8 mouse cellular contexts compared by ENCODE assay signal in the genomic region with DNA sequence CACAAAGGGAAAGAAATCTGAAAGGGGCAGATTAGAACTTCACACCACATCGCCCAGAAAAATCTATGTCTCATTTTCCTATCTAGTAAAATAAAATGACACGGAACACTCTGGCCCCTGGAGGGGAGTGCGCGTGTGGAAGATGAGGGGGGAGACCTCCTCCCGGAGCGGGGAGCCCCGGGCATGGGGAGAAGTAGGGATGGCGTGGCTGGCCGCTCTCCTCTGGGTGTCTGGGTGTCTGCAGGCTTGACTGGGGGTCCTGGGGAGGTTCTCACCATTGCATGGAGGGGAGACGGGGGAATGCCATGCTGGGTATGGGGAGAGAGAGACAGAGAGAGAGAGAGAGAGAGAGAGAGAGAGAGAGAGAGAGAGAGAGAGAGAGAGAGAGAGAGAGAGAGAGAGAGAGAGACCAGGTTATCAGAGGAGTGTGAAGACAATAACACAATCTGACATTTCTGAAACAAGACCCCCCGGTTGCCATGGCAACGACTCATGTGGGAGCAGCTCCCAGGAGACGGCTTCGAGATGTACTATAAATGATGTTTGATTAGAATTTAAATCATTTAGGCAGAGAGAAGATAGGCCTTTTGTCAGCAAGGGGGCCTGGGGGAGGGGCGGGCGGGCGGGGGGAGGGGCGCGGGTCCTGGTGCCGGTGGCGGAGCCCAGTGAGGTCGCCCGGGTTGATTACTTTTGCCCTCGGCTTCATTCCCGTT.
DNase-seq lines count a peak whose midpoint lies in the region; ATAC-seq and TF ChIP-seq lines count a peak whose summit lies in the region.
"Had no signal": no experiment of that assay in that cellular context is flagged by ENCODE, and none has a peak within 500 bp of the region (broad histone marks: within the 10 kb centered on the region; RNA-seq: fewer than 3 reads in every experiment).

No protein-coding gene starts in this region.

- no peak overlapping the region for H3K27ac ChIP-seq in liver, embryonic 12.5 days
- no peak overlapping the region for H3K27ac ChIP-seq in liver, postnatal 0 days (ENCODE audit: low read depth)
- H3K27ac ChIP-seq in forebrain, embryonic 10.5 days, result peak overlapping the region; percentile 84
- peak overlapping the region; percentile 76 for H3K27ac ChIP-seq in hindbrain, postnatal 0 days
- peak overlapping the region; percentile 97 for H3K27ac ChIP-seq in neural tube, embryonic 13.5 days (replicated peaks)
- H3K27ac ChIP-seq in heart, adult 2 months, result no peak overlapping the region

- no peaks in the 10 kb centered on the region for H3K36me3 ChIP-seq in liver, embryonic 12.5 days
- H3K36me3 ChIP-seq in liver, postnatal 0 days (replicated peaks; ENCODE audit: insufficient read depth, low read length), result no peaks in the 10 kb centered on the region
- no peaks in the 10 kb centered on the region for H3K36me3 ChIP-seq in forebrain, embryonic 10.5 days (replicated peaks)
- H3K36me3 ChIP-seq in hindbrain, postnatal 0 days (ENCODE audit: insufficient read depth, low read length), result no peaks in the 10 kb centered on the region
- H3K36me3 ChIP-seq in neural tube, embryonic 13.5 days, result no peaks in the 10 kb centered on the region
- H3K36me3 ChIP-seq in heart, adult 2 months (ENCODE audit: control insufficient read depth, insufficient read depth, low read length), result no peaks in the 10 kb centered on the region

- no peak for ATAC-seq in liver, embryonic 12.5 days
- ATAC-seq in liver, postnatal 0 days, result no peak
- peak; percentile 41 for ATAC-seq in hindbrain, postnatal 0 days
- ATAC-seq in neural tube, embryonic 13.5 days (ENCODE audit: low read depth), result peak; percentile 67

- H3K9me3 ChIP-seq in liver, embryonic 12.5 days (replicated peaks), result no peaks in the 10 kb centered on the region
- no peaks in the 10 kb centered on the region for H3K9me3 ChIP-seq in liver, postnatal 0 days (ENCODE audit: low read length)
- no peaks in the 10 kb centered on the region for H3K9me3 ChIP-seq in forebrain, embryonic 10.5 days
- no peaks in the 10 kb centered on the region for H3K9me3 ChIP-seq in hindbrain, postnatal 0 days (ENCODE audit: low read length)
- no peaks in the 10 kb centered on the region for H3K9me3 ChIP-seq in neural tube, embryonic 13.5 days

- H3K4me1 ChIP-seq in liver, embryonic 12.5 days, result peaks cover 9% of the 10 kb centered on the region
- no peaks in the 10 kb centered on the region; the same call in 1 of the 2 replicates for H3K4me1 ChIP-seq in liver, postnatal 0 days (ENCODE audit: insufficient read depth)
- peaks cover 52% of the 10 kb centered on the region for H3K4me1 ChIP-seq in forebrain, embryonic 10.5 days
- H3K4me1 ChIP-seq in hindbrain, postnatal 0 days (ENCODE audit: insufficient read depth, low read length), result peaks cover 15% of the 10 kb centered on the region; the same call in 1 of the 2 replicates
- peaks cover 52% of the 10 kb centered on the region for H3K4me1 ChIP-seq in neural tube, embryonic 13.5 days (replicated peaks)
- H3K4me1 ChIP-seq in heart, adult 2 months (ENCODE audit: control insufficient read depth, insufficient read depth, low read length), result no peaks in the 10 kb centered on the region

- peaks cover 41% of the 10 kb centered on the region for H3K27me3 ChIP-seq in liver, embryonic 12.5 days (replicated peaks)
- 0 out of 2 replicates have a peak, but pooled peaks cover 7% of the 10 kb centered on the region for H3K27me3 ChIP-seq in liver, postnatal 0 days (ENCODE audit: insufficient read depth, low read length)
- peaks cover 95% of the 10 kb centered on the region for H3K27me3 ChIP-seq in forebrain, embryonic 10.5 days (ENCODE audit: poor library complexity, severe bottlenecking)
- no peaks in the 10 kb centered on the region for H3K27me3 ChIP-seq in hindbrain, postnatal 0 days (ENCODE audit: insufficient read depth, low read length)
- peaks cover 10% of the 10 kb centered on the region for H3K27me3 ChIP-seq in neural tube, embryonic 13.5 days
- H3K27me3 ChIP-seq in heart, adult 2 months (ENCODE audit: control insufficient read depth, insufficient read depth, low read length), result peaks cover 1% of the 10 kb centered on the region; the same call in 1 of the 2 replicates

- DNase-seq in liver, postnatal 0 days, result no peak
- DNase-seq in forebrain, embryonic 10.5 days (ENCODE audit: extremely low spot score, low spot score), result peak; percentile 72
- peak; percentile 93 for DNase-seq in hindbrain, postnatal 0 days (ENCODE audit: low spot score)
- no peak for DNase-seq in thymus, postnatal 10 days (ENCODE audit: low spot score in 2 of 2)
- no peak for DNase-seq in heart, adult 2 months
- DNase-seq: thymus, postnatal 4 days had no signal

- no peaks in the 10 kb centered on the region for H3K79me2 ChIP-seq in heart, adult 2 months (replicated peaks; ENCODE audit: control insufficient read depth, insufficient read depth, low read length)

- no peak overlapping the region for H3K9ac ChIP-seq in liver, embryonic 12.5 days
- no peak overlapping the region for H3K9ac ChIP-seq in liver, postnatal 0 days (replicated peaks)
- H3K9ac ChIP-seq in hindbrain, postnatal 0 days (replicated peaks; ENCODE audit: low read length), result peak overlapping the region; percentile 30; the same call in 1 of the 2 replicates
- peak overlapping the region; percentile 63 for H3K9ac ChIP-seq in neural tube, embryonic 13.5 days
- no peak overlapping the region for H3K9ac ChIP-seq in heart, adult 2 months (ENCODE audit: low read depth, low read length)

- H3K4me3 ChIP-seq in liver, embryonic 12.5 days, result no peak overlapping the region
- H3K4me3 ChIP-seq in liver, postnatal 0 days (ENCODE audit: low read depth, low read length), result no peak overlapping the region
- peak overlapping the region; percentile 49 for H3K4me3 ChIP-seq in forebrain, embryonic 10.5 days
- no peak overlapping the region; the same call in 1 of the 2 replicates for H3K4me3 ChIP-seq in hindbrain, postnatal 0 days (ENCODE audit: low read length)
- H3K4me3 ChIP-seq in neural tube, embryonic 13.5 days, result peak overlapping the region; percentile 10; the same call in 1 of the 2 replicates
- H3K4me3 ChIP-seq in heart, adult 2 months, result no peak overlapping the region

- no peak for TF ChIP-seq EP300 in liver, postnatal 0 days (IDR thresholded peaks at IDR 0.05; ENCODE audit: low read depth)
- no peak for TF ChIP-seq EP300 in heart, adult 2 months (IDR thresholded peaks at IDR 0.05; ENCODE audit: insufficient read depth, low read depth, low read length)

- TF ChIP-seq POLR2A in heart, adult 2 months (IDR thresholded peaks at IDR 0.05; ENCODE audit: insufficient read depth, low read depth, low read length), result no peak

- TF ChIP-seq CTCF in liver, postnatal 0 days (IDR thresholded peaks at IDR 0.05; ENCODE audit: low read depth), result no peak
- TF ChIP-seq CTCF in hindbrain, postnatal 0 days (IDR thresholded peaks at IDR 0.05; ENCODE audit: low read depth), result no peak
- no peak for TF ChIP-seq CTCF in heart, adult 2 months (IDR thresholded peaks at IDR 0.05)

- peak overlapping the region; percentile 32 for H3K4me2 ChIP-seq in liver, embryonic 12.5 days
- H3K4me2 ChIP-seq in liver, postnatal 0 days (ENCODE audit: low read depth, low read length), result no peak overlapping the region
- peak overlapping the region; percentile 42 for H3K4me2 ChIP-seq in hindbrain, postnatal 0 days (ENCODE audit: low read depth, low read length)
- H3K4me2 ChIP-seq in neural tube, embryonic 13.5 days, result peak overlapping the region; percentile 52

- intact Hi-C loops in heart, adult 2 months (cut with DNase I), result no loop called here

- 12% methylated on average over 25 of the region's 25 CpGs for WGBS in liver, embryonic 12.5 days (ENCODE audit: insufficient replicate concordance)
- WGBS in liver, postnatal 0 days (ENCODE audit: insufficient replicate concordance), result 15% methylated on average over 24 of the region's 25 CpGs
- WGBS in forebrain, embryonic 10.5 days, result 8% methylated on average over 25 of the region's 25 CpGs
- 4% methylated on average over 25 of the region's 25 CpGs for WGBS in hindbrain, postnatal 0 days
- 4% methylated on average over 25 of the region's 25 CpGs for WGBS in neural tube, embryonic 13.5 days
- 9% methylated on average over 25 of the region's 25 CpGs for WGBS in heart, adult 2 months

Comparison
In these comparisons a context has a peak if more than half of its experiments do, and no peak if none do; other contexts are left out.
1. ATAC-seq: peak in hindbrain, postnatal 0 days (single experiment) and neural tube, embryonic 13.5 days (single experiment); none in liver, embryonic 12.5 days (single experiment) and liver, postnatal 0 days (single experiment).
2. H3K27ac ChIP-seq: peak in forebrain, embryonic 10.5 days (single experiment), hindbrain, postnatal 0 days (single experiment) and neural tube, embryonic 13.5 days (single experiment); none in liver, embryonic 12.5 days (single experiment), liver, postnatal 0 days (single experiment) and heart, adult 2 months (single experiment).
3. H3K4me3 ChIP-seq: peak in forebrain, embryonic 10.5 days (single experiment) and neural tube, embryonic 13.5 days (single experiment); none in liver, embryonic 12.5 days (single experiment), liver, postnatal 0 days (single experiment), hindbrain, postnatal 0 days (single experiment) and heart, adult 2 months (single experiment).
4. H3K9ac ChIP-seq: peak in hindbrain, postnatal 0 days (single experiment) and neural tube, embryonic 13.5 days (single experiment); none in liver, embryonic 12.5 days (single experiment), liver, postnatal 0 days (single experiment) and heart, adult 2 months (single experiment).
5. DNase-seq: peak in forebrain, embryonic 10.5 days (single experiment) and hindbrain, postnatal 0 days (single experiment); none in liver, postnatal 0 days (single experiment), thymus, postnatal 10 days (0 of 2) and heart, adult 2 months (0 of 2).